ENCODE assay signal across 8 mouse cellular contexts in genomic region chr4:46642924-46643675, GRCm38 (mm10). TPM values are rescaled to one million over a fixed set of nuclear protein-coding genes. Genes with fewer than 3 reads are reported as not detected.
DNase-seq lines count a peak whose midpoint lies in the region; ATAC-seq and TF ChIP-seq lines count a peak whose summit lies in the region.

No protein-coding gene starts in this region.

- H3K36me3 ChIP-seq in liver, embryonic 14.5 days (replicated peaks; ENCODE audit: control insufficient read depth, insufficient read depth, low read depth) = no peaks in the 10 kb centered on the region

- peak; percentile 39; the same call in 1 of the 2 replicates for ATAC-seq in liver, embryonic 14.5 days (ENCODE audit: insufficient read depth)
- ATAC-seq in CD4-positive, CD25-positive, alpha-beta regulatory T cell, adult 4 months = no peak

- 32% methylated on average over 8 of the region's 8 CpGs for WGBS in liver, embryonic 14.5 days (ENCODE audit: insufficient replicate concordance)

- H3K9me3 ChIP-seq in liver, embryonic 14.5 days (ENCODE audit: control insufficient read depth, low read length) = no peaks in the 10 kb centered on the region

- TF ChIP-seq EP300 in liver, embryonic 14.5 days (IDR thresholded peaks at IDR 0.05; ENCODE audit: low read depth) = no peak

- no peak overlapping the region for H3K27ac ChIP-seq in liver, embryonic 14.5 days

- no peak overlapping the region for H3K4me2 ChIP-seq in liver, embryonic 14.5 days (ENCODE audit: low read depth)

- intact Hi-C loops in heart, postnatal 25 days (cut with DNase I) = no loop called here

- peak; percentile 50 for DNase-seq in urinary bladder, postnatal 14 days (ENCODE audit: low spot score)
- DNase-seq in urinary bladder, postnatal 4 days (ENCODE audit: low spot score in 2 of 2) = no peak
- DNase-seq in heart, postnatal 25 days (ENCODE audit: low spot score) = peak; percentile 30
- no peak for DNase-seq in liver, embryonic 14.5 days (ENCODE audit: low read depth in 3 of 3, low spot score in 3 of 3)
- peak; percentile 26 for DNase-seq in yolk sac, embryonic 10.5 days (ENCODE audit: low spot score)
- no peak for DNase-seq in gastrocnemius, postnatal 10 days
- no peak for DNase-seq in spleen, postnatal 14 days (ENCODE audit: low spot score in 2 of 2)

- no peak for TF ChIP-seq CTCF in liver, embryonic 14.5 days (IDR thresholded peaks at IDR 0.05; ENCODE audit: low read depth)

- 0 out of 4 replicates have a peak, but pooled peaks cover 0 to 3% of the 10 kb centered on the region in 2 experiments for H3K4me1 ChIP-seq in liver, embryonic 14.5 days (replicated peaks; ENCODE audit: control insufficient read depth in 2 of 2, insufficient read depth in 2 of 2, low read length in 1 of 2)

- no peak overlapping the region for H3K9ac ChIP-seq in liver, embryonic 14.5 days (replicated peaks)

- no peaks in the 10 kb centered on the region for H3K27me3 ChIP-seq in liver, embryonic 14.5 days (ENCODE audit: control insufficient read depth, insufficient read depth, low read length)

- H3K4me3 ChIP-seq in liver, embryonic 14.5 days (ENCODE audit: insufficient read depth in 1 of 2, low read depth in 2 of 2, low read length in 2 of 2) = no peak overlapping the region

RNA-seq across cellular contexts. Expression of gene Tbc1d2, which starts 6.9 kb away (rescaled TPM):
- total RNA-seq in heart, postnatal 25 days (2021) = 1 to 10 TPM; 1.2 to 1.5 TPM
- polyA plus RNA-seq in liver, embryonic 14.5 days (2012; rRNA removed) = 0.44 TPM in 2 replicates
- 0.29 and 0.39 TPM in 2 replicates for polyA plus RNA-seq in liver, embryonic 14.5 days (2014; fragmentation: Nextera tagmentation; extraction: Ambion mirVana)
- under 1 TPM; 0.18 to 0.58 TPM for polyA plus RNA-seq in CD4-positive, CD25-positive, alpha-beta regulatory T cell, adult 4 months (2017; shearing (Covaris generic))
- total RNA-seq in gastrocnemius, postnatal 10 days (2021) = 1 to 10 TPM; 1.6 to 1.8 TPM

RNA-seq across cellular contexts. Expression of gene Coro2a, which starts 41.1 kb away (rescaled TPM):
- under 1 TPM; 0.18 to 0.45 TPM for total RNA-seq in heart, postnatal 25 days (2021)
- polyA plus RNA-seq in liver, embryonic 14.5 days (2012; rRNA removed) = 2.4 and 2.6 TPM in 2 replicates
- polyA plus RNA-seq in liver, embryonic 14.5 days (2014; fragmentation: Nextera tagmentation; extraction: Ambion mirVana) = 1.9 and 2.7 TPM in 2 replicates
- polyA plus RNA-seq in CD4-positive, CD25-positive, alpha-beta regulatory T cell, adult 4 months (2017; shearing (Covaris generic)) = 100 to 1,000 TPM; 104 to 110 TPM
- total RNA-seq in gastrocnemius, postnatal 10 days (2021) = under 1 TPM; 0.40 to 0.52 TPM

Comparison
In these comparisons a context has a peak if more than half of its experiments do, and no peak if none do; other contexts are left out.
1. DNase-seq: peak in urinary bladder, postnatal 14 days (single experiment), heart, postnatal 25 days (single experiment) and yolk sac, embryonic 10.5 days (single experiment); none in urinary bladder, postnatal 4 days (0 of 2), liver, embryonic 14.5 days (0 of 3), gastrocnemius, postnatal 10 days (single experiment) and spleen, postnatal 14 days (0 of 2).